Mouse (Mus musculus) liver, embryonic 11.5 days (tissue): ENCODE measurements at regions not wholly inside any gene's neighbourhood (a gene's known extent, or its start where the extent isn't known, plus 50 kb on each side); places are given as distances from the start of the nearest gene placed in this dataset. TPM values are rescaled to one million over a fixed set of nuclear protein-coding genes. Genes with fewer than 3 reads are reported as not detected.

Source experiments
- microRNA counts: library from miRNA; unstranded; fragments of <30 nt; microRNA quantifications from one replicate; lab custom pipeline; 2015
- microRNA-seq: library from miRNA; unstranded; fragments of <30 nt; microRNA quantifications from one replicate; pipeline ENCODE4, GENCODE M21; 2017; ENCODE audit warnings: borderline number of aligned reads

MicroRNAs in the stretch of these regions (microRNA counts, 519-probe panel; counts per million panel counts)
- not detected for microRNA mmu-miR-221 (lab: Ali Mortazavi, UCI)
- not detected for microRNA mmu-miR-222 (lab: Ali Mortazavi, UCI)

Small RNA genes lying in the stretch of these regions (microRNA-seq; reads per million reads assigned to microRNA genes)
- gene Mir221, result 493 reads per million, percentile 66 among the genes with 10 or more reads in this experiment
- gene Mir222, result 269 reads per million, percentile 59 among the genes with 10 or more reads in this experiment
